Mouse (Mus musculus): ENCODE results near the gene G430095P16Rik.

G430095P16Rik gene

DNA sequence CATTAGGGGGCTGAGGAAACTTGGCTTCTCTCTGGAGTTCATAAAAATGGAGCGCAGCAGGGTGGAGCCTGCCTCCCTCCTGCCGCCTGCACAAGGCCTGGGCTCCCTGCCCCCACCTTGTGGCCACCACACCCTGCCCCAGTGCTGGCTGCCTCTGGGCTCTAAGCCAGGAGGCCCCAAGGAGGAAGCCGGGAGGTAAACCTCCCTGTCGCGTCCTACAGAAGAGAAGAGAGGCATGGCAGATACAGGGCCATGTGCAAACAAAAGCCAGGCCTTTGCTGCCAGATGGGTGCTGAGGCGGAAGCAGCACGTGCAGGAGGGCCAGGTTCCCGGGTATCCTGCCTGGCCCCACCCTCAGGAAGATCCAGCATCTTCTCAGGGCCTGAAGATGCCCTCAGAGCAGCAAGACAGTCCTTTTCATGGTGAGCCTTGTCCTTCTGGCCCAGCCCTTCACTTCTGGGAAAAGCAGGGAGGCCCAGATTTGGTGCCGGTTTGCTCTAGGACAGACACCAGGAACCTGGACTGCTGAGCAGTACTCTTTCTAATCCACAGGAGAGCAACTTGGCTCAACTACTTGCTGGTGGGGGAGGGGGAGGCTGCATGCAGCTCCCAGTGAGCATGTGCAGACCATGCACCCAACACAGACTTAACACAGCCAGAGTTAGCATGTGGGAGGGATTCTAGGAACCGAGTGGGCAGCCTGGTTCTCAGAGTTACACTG, at the start of gene G430095P16Rik:
Gene G430095P16Rik (plus strand): TSS at position 158 of the 721 bp plus-strand sequence.
- DNase-seq (ENCODE audit: low read depth, low spot score) = peak; percentile 89

DNA sequence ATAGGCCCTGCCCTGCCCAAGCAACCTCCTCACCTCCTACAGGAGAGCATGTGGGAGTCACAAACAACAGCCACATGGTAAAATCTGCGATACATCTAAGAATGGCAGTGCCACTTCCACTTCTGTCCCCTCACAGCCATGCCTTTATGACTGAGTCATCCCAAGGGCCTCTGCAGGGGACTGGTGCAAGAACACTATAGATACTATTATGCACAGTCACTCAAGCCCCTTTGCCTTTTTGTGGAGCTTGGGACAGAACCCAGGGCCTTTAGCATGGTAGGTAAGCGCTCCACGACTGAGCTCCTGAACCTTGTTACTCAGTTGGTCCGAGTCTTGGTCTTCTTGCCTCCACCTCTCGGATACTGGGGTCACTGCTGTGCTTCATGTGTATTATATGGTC, 45.5 kb upstream of the G430095P16Rik start:
- no peak for DNase-seq (ENCODE audit: low read depth, low spot score)

DNA sequence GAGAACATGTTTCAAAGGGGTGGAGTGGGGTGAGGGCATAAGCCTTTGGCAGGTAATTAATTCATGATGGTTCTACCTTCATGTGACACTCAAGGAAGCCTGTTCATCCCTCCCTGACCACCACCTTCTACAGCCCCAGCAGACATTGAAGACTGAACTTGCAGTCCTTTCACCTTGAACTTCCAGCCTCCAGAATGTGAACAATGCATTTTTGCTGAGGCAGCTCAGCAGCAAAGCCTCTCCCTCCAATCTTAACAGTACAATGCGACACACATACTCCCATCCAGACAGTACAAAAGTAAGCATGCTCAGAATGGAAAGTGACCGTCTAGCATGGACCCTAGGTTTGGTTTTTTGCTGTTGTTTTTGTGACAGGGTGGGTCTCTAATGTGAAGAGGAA, 41.3 kb upstream of the G430095P16Rik start:
- no peak for DNase-seq (ENCODE audit: low read depth, low spot score)

DNA sequence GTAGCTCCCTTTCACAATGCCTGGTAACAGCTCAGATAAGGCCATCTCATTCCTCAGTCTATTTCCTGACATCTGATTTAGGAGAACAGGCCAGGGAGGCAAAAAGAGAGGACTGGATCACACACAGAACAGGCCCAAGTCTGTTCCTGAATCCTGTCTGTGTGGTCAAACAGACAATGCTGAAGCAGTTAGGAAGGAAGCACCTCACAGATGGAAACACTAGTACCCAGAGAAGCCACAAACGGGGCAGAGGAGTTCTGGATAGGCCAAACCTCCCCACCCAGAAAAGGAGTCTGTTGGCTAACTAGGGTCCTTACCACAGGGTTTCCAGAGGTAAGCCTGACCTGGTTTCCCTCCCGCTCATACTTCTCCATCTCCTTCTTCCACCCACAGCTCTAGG, 40.5 kb upstream of the G430095P16Rik start:
- no peak for DNase-seq (ENCODE audit: low read depth, low spot score)

DNA sequence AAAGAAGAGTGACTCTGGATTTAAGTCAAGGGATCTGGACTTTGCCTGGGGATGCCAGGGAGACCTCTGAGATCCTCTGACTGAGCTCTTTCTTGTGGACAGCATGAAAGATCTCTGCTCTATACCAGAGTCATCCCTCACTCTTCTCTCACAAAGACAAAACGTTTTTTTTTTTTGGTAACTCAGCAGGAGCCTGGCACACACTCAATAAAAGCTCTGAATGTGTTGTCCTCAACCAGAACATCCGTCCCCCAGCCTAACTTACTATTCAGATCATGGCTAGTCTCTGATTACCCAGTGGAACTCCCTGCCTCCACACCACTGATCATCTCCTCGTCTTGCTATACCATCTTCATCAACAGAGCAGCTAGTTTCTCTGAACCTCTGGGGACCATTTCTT, 38.3 kb upstream of the G430095P16Rik start:
- DNase-seq (ENCODE audit: low read depth, low spot score) = no peak

DNA sequence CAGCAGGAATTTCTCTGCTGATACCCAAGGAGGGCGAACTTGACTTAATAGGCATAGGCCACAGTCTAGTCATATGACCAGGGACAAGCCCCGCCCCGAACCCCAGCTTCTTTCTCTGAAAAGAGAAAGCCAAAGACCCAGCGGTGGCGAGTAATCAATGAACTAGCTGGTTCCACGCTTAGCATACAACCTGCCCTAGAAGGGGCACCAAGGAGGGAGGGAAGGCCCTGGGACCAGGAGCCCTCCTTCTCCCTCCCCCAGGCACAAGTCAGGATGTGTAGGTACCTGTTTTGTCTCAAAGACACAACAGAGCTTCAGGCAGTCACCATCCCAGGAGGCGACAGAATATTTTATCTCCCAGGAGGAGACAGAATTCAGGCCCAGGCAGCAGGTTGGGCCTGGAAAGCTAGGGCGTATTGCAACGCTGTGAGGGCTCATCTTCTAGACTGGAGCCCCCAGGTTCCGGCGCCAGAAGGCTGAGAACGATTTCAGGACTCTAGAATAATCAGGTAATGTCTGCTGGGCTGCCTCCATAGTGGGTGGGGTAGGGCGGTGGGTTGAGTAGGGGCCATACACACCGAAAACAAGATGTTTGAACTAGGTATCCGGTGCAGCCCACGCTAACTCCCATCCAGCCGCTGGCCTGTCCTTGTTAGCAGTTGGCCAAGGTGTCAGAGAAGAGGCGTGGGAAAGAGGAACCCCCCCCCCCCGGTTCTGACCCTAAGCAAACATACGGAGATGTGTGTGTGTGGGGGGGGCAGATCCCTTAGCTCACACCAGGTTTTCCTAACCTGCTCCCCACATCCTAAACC, 36.4 kb upstream of the G430095P16Rik start, which contains the start of gene Trmt1:
Gene Trmt1 (plus strand): TSS at position 117 of the 812 bp plus-strand sequence.
- peak; percentile 57 for DNase-seq (ENCODE audit: low read depth, low spot score)

DNA sequence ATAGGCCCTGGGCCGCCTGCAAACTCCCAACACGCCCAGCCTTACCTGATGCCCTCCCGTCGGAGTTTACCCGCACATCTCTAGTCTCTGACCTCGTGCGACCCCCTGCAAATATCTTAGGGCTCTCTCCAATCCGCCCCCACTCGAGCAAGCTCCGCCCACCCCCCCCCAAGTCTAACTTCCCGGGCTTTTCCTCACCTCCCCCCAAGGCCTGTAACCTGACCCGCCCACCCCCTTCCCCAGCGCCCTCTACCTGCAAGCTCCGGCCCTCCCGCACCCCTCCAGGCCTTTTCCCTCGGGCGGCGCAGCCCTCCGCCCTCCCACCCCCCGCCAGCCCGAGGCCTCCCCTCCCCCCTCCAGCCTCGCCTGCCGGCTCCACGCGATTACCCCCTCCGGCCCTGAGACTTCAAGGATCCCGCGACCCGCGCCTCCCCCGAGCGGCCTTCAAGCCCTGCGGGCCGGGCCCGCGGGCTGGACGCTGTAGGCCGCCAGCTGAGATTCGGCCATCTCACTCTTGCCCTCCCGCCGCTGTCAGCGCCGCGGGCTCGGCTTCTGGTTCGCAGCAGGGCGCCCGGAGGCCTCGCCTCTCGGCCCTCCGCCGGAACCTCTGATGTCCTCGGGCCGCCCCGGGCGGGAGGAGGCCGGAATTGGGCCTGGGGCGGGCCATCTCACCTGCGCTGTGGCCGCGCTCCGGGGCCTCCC, 35.7 kb upstream of the G430095P16Rik start:
- DNase-seq (ENCODE audit: low read depth, low spot score) = peak; percentile 51

DNA sequence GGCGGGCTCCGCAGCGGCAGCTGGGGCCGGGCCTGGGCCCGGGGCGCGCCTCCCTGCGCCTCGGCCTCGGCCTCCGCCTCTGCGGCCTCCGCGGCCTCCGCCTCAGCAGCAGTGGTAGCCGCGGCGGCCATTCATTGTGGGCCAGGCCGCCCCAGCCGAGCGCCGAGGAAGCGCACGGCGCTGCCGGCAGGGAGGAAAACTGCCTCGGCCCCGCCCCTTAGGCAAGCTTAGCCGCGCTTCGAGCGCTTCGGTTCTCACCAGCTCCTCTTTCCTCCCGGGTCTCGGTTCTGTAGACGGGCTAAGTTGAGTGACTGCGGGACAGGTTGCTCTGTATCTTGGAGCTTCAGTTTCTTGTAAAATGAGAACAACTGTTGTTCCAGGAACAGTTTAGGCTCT, 35.1 kb upstream of the G430095P16Rik start, which contains the start of gene Nacc1:
Gene Nacc1 (minus strand): TSS at position 158 of the 396 bp plus-strand sequence.
- peak; percentile 92 for DNase-seq (ENCODE audit: low read depth, low spot score)

DNA sequence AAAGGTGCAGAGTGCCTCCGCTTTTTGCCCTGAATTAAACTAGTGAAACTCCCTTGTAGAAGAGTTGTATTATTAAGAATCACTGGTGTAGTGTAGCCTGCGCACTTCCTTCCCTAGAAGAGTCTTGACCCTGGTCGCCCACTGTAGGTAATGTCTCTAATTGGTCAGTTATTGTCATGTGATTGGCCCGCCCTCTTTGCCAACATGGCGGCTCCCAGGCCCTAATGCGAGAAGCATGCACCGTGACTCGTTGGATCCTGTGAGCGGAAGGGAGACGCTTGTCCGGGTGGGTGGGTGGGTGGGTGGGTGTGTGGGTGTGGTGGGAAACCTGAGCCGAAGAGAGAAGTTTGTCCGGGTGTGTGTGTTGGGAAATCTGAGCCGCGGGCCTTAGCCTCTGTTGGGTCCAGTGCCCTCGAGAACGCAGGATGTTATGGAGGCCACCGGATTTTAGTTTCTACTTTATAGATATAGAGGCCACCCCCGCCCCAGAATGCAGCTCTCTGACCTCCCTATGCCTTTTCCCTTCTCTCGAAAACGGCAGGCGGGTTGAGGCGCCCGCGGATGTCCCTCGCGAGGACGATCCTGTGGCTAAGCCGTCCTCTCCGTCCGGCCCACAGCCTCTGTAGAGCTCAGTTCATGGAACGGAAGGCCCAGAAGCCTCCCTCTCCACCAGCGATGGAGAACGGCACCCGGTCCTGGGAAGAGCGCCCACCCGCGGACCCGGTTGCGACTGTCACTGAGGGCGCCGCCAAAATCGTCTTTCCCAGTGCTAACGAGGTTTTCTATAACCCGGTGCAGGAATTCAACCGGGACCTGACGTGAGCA, 33.5 kb upstream of the G430095P16Rik start:
- DNase-seq (ENCODE audit: low read depth, low spot score) = peak; percentile 91

DNA sequence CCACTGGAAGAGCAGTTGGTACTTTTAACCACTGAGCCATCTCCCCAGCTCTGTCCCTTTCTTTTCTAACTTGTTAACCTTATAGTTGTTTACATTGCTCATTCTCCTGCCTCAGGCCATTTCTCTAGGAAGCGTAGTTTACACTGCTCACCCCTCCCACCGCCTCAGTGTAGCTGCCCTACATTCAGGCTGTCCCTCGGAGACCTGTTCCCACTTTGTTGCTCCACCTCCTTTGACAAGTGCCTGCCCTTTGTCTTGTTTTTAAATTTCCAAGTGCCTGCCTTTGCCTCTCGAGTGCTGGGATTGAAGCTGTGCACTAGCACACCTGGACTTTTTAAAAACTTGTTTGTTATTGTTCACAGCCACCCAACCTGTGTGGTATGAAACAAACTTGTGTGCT, 29.5 kb upstream of the G430095P16Rik start:
- no peak for DNase-seq (ENCODE audit: low read depth, low spot score)

DNA sequence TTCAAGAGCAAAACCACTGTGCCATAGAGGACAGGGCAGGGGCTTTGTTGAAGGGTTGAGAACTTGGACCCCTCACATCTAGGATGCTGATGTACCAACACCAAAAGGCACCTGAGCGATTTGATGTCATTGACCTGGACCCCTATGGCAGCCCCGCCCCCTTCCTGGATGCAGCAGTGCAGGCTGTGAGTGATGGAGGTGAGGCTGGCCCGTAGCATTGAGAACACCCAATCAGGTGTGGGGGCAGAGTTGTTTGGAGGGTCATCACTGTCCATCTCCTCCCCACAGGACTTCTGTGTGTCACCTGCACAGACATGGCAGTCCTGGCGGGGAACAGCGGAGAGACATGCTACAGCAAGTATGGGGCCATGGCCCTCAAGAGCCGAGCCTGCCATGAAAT, 27.7 kb upstream of the G430095P16Rik start:
- DNase-seq (ENCODE audit: low read depth, low spot score) = no peak

DNA sequence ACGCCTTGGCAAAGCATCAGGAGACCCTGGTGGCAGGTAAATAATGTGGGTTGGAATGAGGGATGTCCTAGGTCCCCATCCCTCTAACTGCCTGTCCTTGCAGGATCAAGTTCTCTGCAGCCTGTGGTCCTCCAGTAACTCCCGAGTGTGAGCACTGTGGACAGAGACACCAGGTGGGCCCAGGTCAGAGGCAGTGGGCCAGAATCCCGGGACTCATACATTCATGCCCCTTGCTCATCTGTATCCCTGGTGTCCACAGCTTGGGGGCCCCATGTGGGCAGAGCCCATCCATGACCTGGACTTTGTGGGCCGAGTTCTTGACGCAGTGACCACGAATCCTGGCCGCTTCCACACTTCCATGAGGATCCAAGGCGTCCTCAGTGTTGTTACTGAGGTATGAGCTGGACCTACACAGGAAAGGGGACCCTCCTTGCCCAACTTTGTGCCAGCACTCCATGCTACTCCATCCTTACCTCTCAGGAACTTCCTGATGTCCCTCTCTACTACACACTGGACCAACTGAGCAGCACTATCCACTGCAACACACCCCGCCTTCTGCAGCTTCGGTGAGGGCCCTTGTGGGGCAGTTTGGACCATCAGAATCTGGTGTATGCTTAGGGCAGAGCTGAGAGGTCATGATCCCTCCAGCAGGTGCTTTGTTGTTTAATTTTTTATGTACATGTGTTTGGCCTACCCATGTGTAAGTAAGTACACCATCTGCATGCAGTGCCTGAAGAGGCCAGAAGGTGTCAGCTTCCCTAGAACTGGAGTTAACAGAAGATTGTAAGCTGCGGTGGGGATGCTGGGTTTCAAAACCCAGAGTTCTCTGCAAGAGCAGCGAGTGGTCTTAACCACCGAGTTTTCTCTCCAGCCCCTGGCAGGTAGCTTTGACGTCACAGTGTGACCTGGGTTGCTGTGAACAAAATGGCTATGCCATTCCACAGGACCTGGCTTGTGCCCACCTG, 25.4 kb upstream of the G430095P16Rik start:
- DNase-seq (ENCODE audit: low read depth, low spot score) = peak; percentile 65

DNA sequence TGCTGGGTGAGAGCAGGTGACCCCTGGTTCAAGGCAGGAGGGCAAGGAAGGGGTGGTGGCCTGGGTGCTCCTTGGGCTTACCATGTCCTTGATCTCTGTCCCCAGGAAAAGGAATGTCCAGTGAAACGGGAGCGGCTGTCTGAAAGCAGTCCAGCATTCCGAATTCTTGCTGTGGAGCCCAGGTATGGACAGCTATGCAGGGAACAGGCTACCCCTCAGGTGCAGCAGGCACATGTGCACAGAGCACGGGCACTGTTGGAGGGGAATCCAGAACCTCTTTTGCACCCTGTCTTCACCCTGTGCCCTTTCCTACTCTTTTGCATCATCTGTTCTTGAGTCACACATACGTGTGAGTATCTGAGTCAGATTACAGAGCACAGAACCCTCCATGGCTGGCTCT, 24.5 kb upstream of the G430095P16Rik start:
- DNase-seq (ENCODE audit: low read depth, low spot score) = no peak

DNA sequence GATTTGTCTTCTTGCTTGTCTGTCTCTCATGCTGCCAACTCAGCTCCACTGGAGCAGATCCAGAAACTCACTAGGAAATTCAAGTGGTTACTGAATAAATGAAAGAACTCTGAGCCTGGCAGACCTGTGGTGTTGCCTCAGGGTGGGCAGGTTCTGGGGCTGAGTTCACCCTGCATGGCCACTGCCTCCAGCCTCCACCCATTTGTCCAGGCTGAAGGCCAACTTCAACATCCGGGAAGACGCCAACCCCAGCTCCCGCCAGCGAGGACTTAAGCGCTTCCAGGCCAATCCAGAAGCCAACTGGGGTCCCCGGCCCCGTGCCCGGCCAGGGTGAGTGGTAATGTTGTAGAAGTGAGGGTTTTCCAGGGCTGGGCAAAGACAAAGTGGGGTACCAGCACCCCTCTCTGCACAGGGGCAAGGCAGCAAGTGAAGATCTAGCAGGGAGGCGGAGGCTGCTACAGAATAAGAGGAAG, 23.8 kb upstream of the G430095P16Rik start:
- no peak for DNase-seq (ENCODE audit: low read depth, low spot score)

DNA sequence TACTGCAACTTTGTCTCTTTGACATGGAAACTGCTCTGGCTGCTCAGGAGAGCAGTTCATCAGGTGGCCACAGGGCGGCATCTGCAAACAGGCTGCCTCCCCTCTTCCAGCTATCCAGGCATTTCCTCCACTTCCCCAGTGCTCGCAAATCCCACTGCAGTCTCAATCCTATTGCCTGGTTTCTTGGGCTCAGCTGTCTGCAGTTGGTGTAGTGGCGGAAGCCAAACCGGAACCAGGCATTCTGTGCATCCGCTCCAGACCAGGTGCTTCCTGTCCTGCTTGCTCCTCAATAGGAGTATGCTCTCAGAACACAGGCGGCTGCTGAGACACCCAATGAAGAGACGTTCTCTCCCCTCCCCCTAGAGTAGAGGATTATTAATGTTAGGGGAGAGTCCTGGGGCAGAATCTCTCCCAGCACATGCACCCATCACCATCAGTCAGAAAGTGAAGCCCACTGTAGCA, 22.9 kb upstream of the G430095P16Rik start:
- DNase-seq (ENCODE audit: low read depth, low spot score) = peak; percentile 55

DNA sequence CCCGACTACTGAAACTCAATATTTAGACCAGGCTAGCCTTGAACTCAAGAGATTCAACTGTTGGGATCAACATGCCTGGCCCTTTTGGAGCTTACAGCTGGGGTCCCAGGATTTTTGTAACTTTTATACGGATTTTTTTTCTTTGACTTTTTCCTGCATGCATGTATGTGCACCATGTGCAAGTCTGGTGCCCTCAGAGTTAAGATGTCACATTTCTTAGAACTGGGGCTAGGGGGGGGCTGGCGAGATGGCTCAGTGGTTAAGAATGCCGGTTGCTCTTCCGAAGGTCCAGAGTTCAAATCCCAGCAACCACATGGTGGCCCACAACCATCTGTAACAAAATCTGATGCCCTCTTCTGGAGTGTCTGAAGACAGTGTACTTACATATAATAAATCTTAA, 22.3 kb upstream of the G430095P16Rik start:
- no peak for DNase-seq (ENCODE audit: low read depth, low spot score)

DNA sequence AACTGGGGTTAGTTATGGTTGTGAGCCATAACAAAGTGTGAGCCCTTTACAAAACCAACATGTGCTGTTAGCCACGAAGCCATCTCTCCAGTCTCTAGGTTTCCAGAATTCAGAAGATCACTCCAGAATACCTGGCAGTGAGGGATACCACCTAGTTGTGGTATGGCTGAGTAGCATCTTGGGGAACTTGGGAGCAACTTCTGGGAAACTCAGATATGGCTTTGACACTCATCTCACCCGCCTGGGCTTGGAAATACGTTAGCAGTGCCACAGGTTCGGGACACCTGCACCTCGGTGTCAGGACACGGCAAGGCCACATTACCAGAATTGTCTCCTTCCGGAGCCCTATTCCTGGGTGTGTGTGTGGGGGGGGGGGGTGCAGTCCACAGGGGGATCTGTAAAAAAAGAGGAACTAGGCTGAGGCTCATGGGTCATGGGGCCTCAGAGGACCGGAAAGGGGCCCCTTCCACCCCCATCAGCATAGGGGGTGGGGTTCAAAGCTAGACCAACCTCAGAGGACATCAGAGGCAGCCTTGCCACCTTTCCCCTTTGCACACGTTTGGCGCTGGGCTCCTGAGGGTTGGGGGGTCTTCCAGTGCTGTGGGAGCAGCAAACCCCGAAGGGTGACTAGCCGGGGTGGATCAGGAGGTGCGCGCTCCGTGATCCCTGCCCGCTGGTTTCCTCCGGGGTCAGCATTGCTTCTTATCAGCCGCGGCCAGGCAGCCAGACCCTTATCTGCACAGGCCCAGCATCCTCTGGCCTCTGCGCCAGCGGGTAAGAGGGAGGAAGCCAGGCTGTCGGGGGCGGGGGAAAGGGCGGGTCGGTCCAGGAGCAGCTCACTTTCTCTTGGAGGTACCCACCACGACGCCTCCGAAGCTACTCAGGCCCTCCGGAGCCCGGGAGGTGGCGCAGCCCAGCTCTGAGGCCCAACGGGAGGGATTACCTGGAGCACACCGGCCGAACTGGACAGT, 21.6 kb upstream of the G430095P16Rik start, which contains the start of gene Lyl1:
Gene Lyl1 (plus strand): TSS at position 517 of the 971 bp plus-strand sequence.
- peak; percentile 62 for DNase-seq (ENCODE audit: low read depth, low spot score)

DNA sequence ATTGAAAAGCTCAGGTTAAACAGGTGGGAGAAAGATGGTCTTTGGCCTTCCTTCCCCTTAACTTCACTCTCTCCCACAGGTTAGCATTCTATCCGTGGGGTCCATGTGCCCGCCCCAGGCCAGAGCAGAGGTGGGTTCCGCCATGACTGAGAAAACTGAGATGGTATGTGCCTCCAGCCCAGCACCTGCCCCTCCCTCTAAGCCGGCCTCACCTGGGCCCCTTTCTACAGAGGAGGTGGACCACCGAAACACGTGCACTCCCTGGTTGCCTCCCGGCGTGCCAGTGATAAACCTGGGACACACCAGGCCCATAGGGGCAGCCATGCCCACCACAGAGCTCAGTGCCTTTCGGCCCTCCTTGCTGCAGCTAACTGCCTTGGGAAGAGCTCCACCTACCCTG, 20.2 kb upstream of the G430095P16Rik start:
- no peak for DNase-seq (ENCODE audit: low read depth, low spot score)
